Comparison of ENCODE assay signal across 33 mouse cellular contexts in the genomic region with DNA sequence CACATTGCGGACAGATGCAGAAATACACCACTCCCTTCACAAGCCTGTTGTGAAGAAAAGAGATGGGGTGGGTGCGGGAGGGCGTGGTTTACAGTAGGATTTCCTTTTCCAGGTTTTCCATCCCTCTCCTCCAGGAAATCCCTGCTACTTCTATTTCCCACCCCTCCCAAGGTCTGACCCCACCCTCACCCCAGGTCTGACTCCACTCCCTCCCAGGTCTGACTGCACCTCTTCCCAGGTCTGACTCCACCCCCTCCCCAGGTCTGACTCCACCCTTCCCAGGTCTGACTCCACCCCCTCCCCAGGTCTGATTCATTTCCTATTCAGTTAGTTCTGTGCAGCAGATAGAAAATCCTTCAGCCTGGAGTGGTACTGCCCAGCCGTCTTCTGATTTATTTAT. TPM values are rescaled to one million over a fixed set of nuclear protein-coding genes. Genes with fewer than 3 reads are reported as not detected.
A peak's percentile ranks its signal among the peaks of the same experiment; 100 is the strongest.
DNase-seq lines count a peak whose midpoint lies in the region; ATAC-seq lines count a peak whose summit lies in the region.
"Had no signal": no experiment of that assay in that cellular context is flagged by ENCODE, and none has a peak within 500 bp of the region (broad histone marks: within the 10 kb centered on the region; RNA-seq: fewer than 3 reads in every experiment).

No protein-coding gene starts in this region.

- ATAC-seq in intestine, embryonic 15.5 days: peak; percentile 83
- ATAC-seq in stomach, embryonic 15.5 days (ENCODE audit: insufficient read depth, low FRiP score, low read depth): peak; percentile 66
- ATAC-seq in inflammation-experienced regulatory T-cells, adult 6 months: no peak
- ATAC-seq: activated CD4-positive, CD25-positive, alpha-beta regulatory T cell, adult 4 months; forebrain, embryonic 14.5 days; forebrain, postnatal 0 days; hindbrain, postnatal 0 days had no signal

- no peak overlapping the region for H3K27ac ChIP-seq in intestine, embryonic 15.5 days
- no peak overlapping the region for H3K27ac ChIP-seq in stomach, embryonic 15.5 days
- H3K27ac ChIP-seq: embryonic facial prominence, embryonic 12.5 days; embryonic facial prominence, embryonic 15.5 days; gastrocnemius, adult 2 months; heart, embryonic 15.5 days; hindbrain, embryonic 14.5 days; hindbrain, postnatal 0 days had no signal

- no peaks in the 10 kb centered on the region for H3K9me3 ChIP-seq in intestine, embryonic 15.5 days
- H3K9me3 ChIP-seq in stomach, embryonic 15.5 days: no peaks in the 10 kb centered on the region
- H3K9me3 ChIP-seq: embryonic facial prominence, embryonic 12.5 days; embryonic facial prominence, embryonic 15.5 days; heart, embryonic 15.5 days had no signal

- DNase-seq in 416B (ENCODE audit: low read depth) (peak; percentile 28), R1 (ENCODE audit: low read depth, low spot score) (peak; percentile 95)
- DNase-seq in kidney, postnatal 25 days: no peak
- DNase-seq in heart, postnatal 36 days: no peak
- DNase-seq in urinary bladder, adult 18-20 months (ENCODE audit: low spot score in 2 of 2): no peak
- DNase-seq: adrenal gland, adult 8-10 months; adrenal gland, postnatal 36 days; B cell, adult 2 months; cerebellum, adult 2 months; cerebellum, adult 9-11 months; cerebellum, postnatal 25 days; forebrain, postnatal 0 days; gastrocnemius, adult 2 months; gastrocnemius, postnatal 14 days; heart, adult 18-20 months; heart, postnatal 10 days; heart, postnatal 4 days had no signal

- 45% methylated on average over 4 of the region's 4 CpGs for WGBS in intestine, embryonic 15.5 days
- 38% methylated on average over 4 of the region's 4 CpGs for WGBS in stomach, embryonic 15.5 days

- intact Hi-C loops in heart, postnatal 36 days (cut with DNase I): no loop called here

- no peaks in the 10 kb centered on the region for H3K36me3 ChIP-seq in intestine, embryonic 15.5 days
- no peaks in the 10 kb centered on the region for H3K36me3 ChIP-seq in stomach, embryonic 15.5 days
- H3K36me3 ChIP-seq: embryonic facial prominence, embryonic 12.5 days; embryonic facial prominence, embryonic 15.5 days; heart, embryonic 12.5 days; heart, embryonic 15.5 days had no signal

- no peaks in the 10 kb centered on the region for H3K4me1 ChIP-seq in intestine, embryonic 15.5 days (replicated peaks)
- no peaks in the 10 kb centered on the region for H3K4me1 ChIP-seq in stomach, embryonic 15.5 days
- H3K4me1 ChIP-seq: embryonic facial prominence, embryonic 12.5 days; embryonic facial prominence, embryonic 15.5 days; heart, embryonic 12.5 days; heart, embryonic 15.5 days had no signal

- no peak overlapping the region for H3K4me2 ChIP-seq in intestine, embryonic 15.5 days (replicated peaks)
- no peak overlapping the region for H3K4me2 ChIP-seq in stomach, embryonic 15.5 days
- H3K4me2 ChIP-seq: embryonic facial prominence, embryonic 12.5 days; embryonic facial prominence, embryonic 15.5 days; heart, embryonic 12.5 days; heart, embryonic 15.5 days; hindbrain, embryonic 14.5 days had no signal

- H3K9ac ChIP-seq in intestine, embryonic 15.5 days: no peak overlapping the region
- no peak overlapping the region for H3K9ac ChIP-seq in stomach, embryonic 15.5 days
- H3K9ac ChIP-seq: embryonic facial prominence, embryonic 12.5 days; embryonic facial prominence, embryonic 15.5 days; forebrain, postnatal 0 days; heart, embryonic 12.5 days; heart, embryonic 15.5 days; hindbrain, embryonic 14.5 days had no signal

- H3K27me3 ChIP-seq in intestine, embryonic 15.5 days (replicated peaks): no peaks in the 10 kb centered on the region
- H3K27me3 ChIP-seq in stomach, embryonic 15.5 days (replicated peaks): 0 out of 2 replicates have a peak, but pooled peaks cover 5% of the 10 kb centered on the region
- H3K27me3 ChIP-seq: embryonic facial prominence, embryonic 12.5 days had no signal

- no peak overlapping the region for H3K4me3 ChIP-seq in intestine, embryonic 15.5 days (replicated peaks)
- H3K4me3 ChIP-seq in stomach, embryonic 15.5 days (replicated peaks): no peak overlapping the region
- H3K4me3 ChIP-seq: embryonic facial prominence, embryonic 12.5 days; embryonic facial prominence, embryonic 15.5 days; gastrocnemius, adult 2 months; heart, embryonic 12.5 days; heart, embryonic 15.5 days had no signal

RNA-seq across cellular contexts. Expression of gene Fam43b, which starts 12.5 kb away (rescaled TPM):
- polyA plus RNA-seq in intestine, embryonic 15.5 days (2015; fragmentation: Nextera tagmentation; extraction: Ambion mirVana): 0.05 TPM in 1 of 2 replicates, not detected in the other
- polyA plus RNA-seq in stomach, embryonic 15.5 days (2015; fragmentation: Nextera tagmentation; extraction: Ambion mirVana): 0.31 TPM in 1 of 2 replicates, not detected in the other
- polyA plus RNA-seq in inflammation-experienced regulatory T-cells, adult 6 months (2017; shearing (Covaris generic)): not detected
- total RNA-seq in heart, postnatal 36 days (2021): not detected
- total RNA-seq: CH12.LX; common myeloid progenitor, adult 5-6 weeks; gastrocnemius, adult 2 months; heart, adult 18-20 months; heart, postnatal 10 days; heart, postnatal 4 days had no signal
- polyA plus RNA-seq: activated CD4-positive, CD25-positive, alpha-beta regulatory T cell, adult 4 months; forebrain, embryonic 11.5 days; gonadal fat pad, adult 2 months; heart, embryonic 15.5 days; hindbrain, embryonic 11.5 days had no signal

RNA-seq across cellular contexts. Expression of gene Cda, which starts 16.0 kb away (rescaled TPM):
- polyA plus RNA-seq in intestine, embryonic 15.5 days (2015; fragmentation: Nextera tagmentation; extraction: Ambion mirVana): 26.5 and 30.5 TPM in 2 replicates
- polyA plus RNA-seq in stomach, embryonic 15.5 days (2015; fragmentation: Nextera tagmentation; extraction: Ambion mirVana): 14.5 and 19.3 TPM in 2 replicates
- not detected for polyA plus RNA-seq in inflammation-experienced regulatory T-cells, adult 6 months (2017; shearing (Covaris generic))
- 1 to 10 TPM in 1 of 2 experiments, under 1 TPM in 1; 0.65 to 2.1 TPM for total RNA-seq in heart, postnatal 36 days (2021)
- total RNA-seq: CH12.LX; common myeloid progenitor, adult 5-6 weeks had no signal
- polyA plus RNA-seq: activated CD4-positive, CD25-positive, alpha-beta regulatory T cell, adult 4 months had no signal

RNA-seq across cellular contexts. Expression of gene Mul1, which starts 50.7 kb away (rescaled TPM):
- 24.9 and 25.7 TPM in 2 replicates for polyA plus RNA-seq in intestine, embryonic 15.5 days (2015; fragmentation: Nextera tagmentation; extraction: Ambion mirVana)
- 15.7 and 18.6 TPM in 2 replicates for polyA plus RNA-seq in stomach, embryonic 15.5 days (2015; fragmentation: Nextera tagmentation; extraction: Ambion mirVana)
- 10 to 100 TPM; 11.9 to 16.6 (median 14.9) TPM for polyA plus RNA-seq in inflammation-experienced regulatory T-cells, adult 6 months (2017; shearing (Covaris generic))
- 10 to 100 TPM; 75.2 to 79.0 TPM for total RNA-seq in heart, postnatal 36 days (2021)

RNA-seq across cellular contexts. Expression of gene Pink1, which starts 57.7 kb away (rescaled TPM):
- polyA plus RNA-seq in intestine, embryonic 15.5 days (2015; fragmentation: Nextera tagmentation; extraction: Ambion mirVana): 35.9 and 36.1 TPM in 2 replicates
- 41.4 and 43.8 TPM in 2 replicates for polyA plus RNA-seq in stomach, embryonic 15.5 days (2015; fragmentation: Nextera tagmentation; extraction: Ambion mirVana)
- 10 to 100 TPM in 2 of 3 experiments, 1 to 10 TPM in 1; 6.0 to 24.7 (median 10.8) TPM for polyA plus RNA-seq in inflammation-experienced regulatory T-cells, adult 6 months (2017; shearing (Covaris generic))
- 100 to 1,000 TPM; 629 to 755 TPM for total RNA-seq in heart, postnatal 36 days (2021)

Comparison
In these comparisons a context has a peak if more than half of its experiments do, and no peak if none do; other contexts are left out.
1. DNase-seq: peak in 416B (single experiment) and R1 (single experiment); none in kidney, postnatal 25 days (0 of 2), heart, postnatal 36 days (0 of 2) and urinary bladder, adult 18-20 months (0 of 2).
2. RNA of gene Cda, which starts 16.0 kb away (polyA plus RNA-seq): 26.5 to 30.5 TPM in intestine, embryonic 15.5 days and 14.5 to 19.3 TPM in stomach, embryonic 15.5 days; not detected in inflammation-experienced regulatory T-cells, adult 6 months; every median in the first group is over 10 times any median in the second.